Mouse (Mus musculus) testis, adult 2 months (tissue): ENCODE measurements around the gene Prss2.

Experiments
- CTCF ChIP-seq: fragments of 200-500 bp; IDR thresholded peaks from 2 replicates; pipeline ENCODE4 v1.5.1; 2012; ENCODE audit warnings: low read depth, mild to moderate bottlenecking, inconsistent platforms, low read length, moderate library complexity; ENCODE audit not compliant: control insufficient read depth, insufficient read depth, insufficient replicate concordance
- POLR2A ChIP-seq: fragments of 200-500 bp; IDR thresholded peaks from 2 replicates; pipeline ENCODE4 v1.6.1; 2012; ENCODE audit warnings: low read depth, mild to moderate bottlenecking, inconsistent platforms, low read length, moderate library complexity; ENCODE audit not compliant: control insufficient read depth

GRCm38 (mm10) chr6:41566965-41567364 is 45.4 kb downstream of the Prss2 start:
- TF ChIP-seq POLR2A, result no peak
- no peak for TF ChIP-seq CTCF
